Mouse (Mus musculus) limb, embryonic 10.5 days (tissue): ENCODE measurements around the gene Mrps11. TPM values are rescaled to one million over a fixed set of nuclear protein-coding genes. Genes with fewer than 3 reads are reported as not detected.

Source experiments
- DNase-seq: peaks from one replicate; pipeline ENCODE4 v3.0.0-alpha.2; 2017; ENCODE audit warnings: low spot score
- H3K27ac ChIP-seq: fragments of 300-500 bp; sonication (generic); 2 replicates; pipeline ENCODE4 v1.5.1; 2016; ENCODE audit warnings: mild to moderate bottlenecking
- H3K27me3 ChIP-seq: fragments of 300-500 bp; sonication (generic); 2 replicates; pipeline ENCODE4 v1.6.1; 2016; ENCODE audit warnings: low read depth, mild to moderate bottlenecking; ENCODE audit not compliant: poor library complexity, severe bottlenecking
- H3K36me3 ChIP-seq: fragments of 300-500 bp; sonication (generic); 2 replicates; pipeline ENCODE4 v1.6.1; 2016; ENCODE audit warnings: mild to moderate bottlenecking, moderate library complexity
- H3K4me1 ChIP-seq: fragments of 300-500 bp; sonication (generic); 2 replicates; pipeline ENCODE4 v1.6.1; 2016
- H3K4me3 ChIP-seq: fragments of 300-500 bp; sonication (generic); 2 replicates; pipeline ENCODE4 v1.5.1; 2016; ENCODE audit warnings: mild to moderate bottlenecking, moderate library complexity
- H3K9me3 ChIP-seq: fragments of 300-500 bp; sonication (generic); replicated peaks from 2 replicates; pipeline ENCODE4 v1.6.1; 2016; ENCODE audit warnings: mild to moderate bottlenecking
- WGBS: fragments of 180-500 bp; shearing (Covaris S2); methylation state at CpG from one replicate; pipeline ENCODE4 v1.1.7; 2016; 5-methylcytosine and 5-hydroxymethylcytosine counted together
- polyA plus RNA-seq: library from polyadenylated mRNA; unstranded; fragments of >200 nt; fragmentation: Nextera tagmentation; extraction: Ambion mirVana; gene quantifications from 2 replicates; pipeline ENCODE4 v1.2.1, GENCODE M21; 2016

Mrps11 gene
- polyA plus RNA-seq, 1 experiment from 2014 or later: 92.4 TPM

DNA sequence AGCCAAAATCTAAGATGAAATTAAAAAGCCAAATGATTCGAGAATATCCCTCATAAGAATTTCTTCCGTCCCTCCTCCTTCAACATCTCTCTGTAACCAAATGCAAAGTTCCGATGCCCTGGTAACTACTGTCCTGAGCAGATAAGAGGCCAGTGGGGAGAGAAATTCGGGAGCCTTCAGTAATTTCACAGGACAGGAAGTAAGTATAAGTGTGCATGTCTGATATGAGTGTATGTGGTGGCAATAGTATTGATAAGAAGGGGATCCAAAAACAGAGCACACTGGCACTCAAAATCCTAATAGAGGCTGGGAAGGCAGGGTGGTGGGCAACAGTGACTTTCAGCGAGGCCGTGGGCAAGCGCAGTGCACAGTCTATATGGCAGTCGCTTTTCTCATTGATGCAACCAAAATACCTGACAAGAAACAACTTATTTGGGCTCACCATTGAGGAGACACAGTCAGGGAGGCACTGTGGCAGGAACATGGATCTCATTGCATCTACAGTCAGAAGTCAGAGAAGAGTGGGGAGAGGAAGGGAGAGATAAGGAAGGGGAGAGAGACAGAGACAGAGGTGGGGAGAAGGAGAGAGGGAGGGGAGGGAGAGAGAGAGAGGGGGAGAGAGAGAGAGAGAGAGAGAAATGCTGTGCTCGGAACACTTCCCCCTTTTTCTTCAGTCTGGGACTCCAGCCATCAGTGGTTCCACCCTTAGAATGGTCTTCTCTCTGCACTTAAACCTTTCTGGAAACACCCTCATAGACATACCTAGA, 17.0 kb downstream of the Mrps11 start:
- Histone ChIP-seq H3K4me1 (no peaks in the 10 kb centered on the region), H3K27me3 (no peaks in the 10 kb centered on the region), H3K27ac (no peak overlapping the region), H3K4me3 (no peak overlapping the region), H3K9me3 (no peaks in the 10 kb centered on the region), H3K36me3 (no peaks in the 10 kb centered on the region)
- 85% methylated on average over 9 of the region's 9 CpGs for WGBS
- no peak for DNase-seq

DNA sequence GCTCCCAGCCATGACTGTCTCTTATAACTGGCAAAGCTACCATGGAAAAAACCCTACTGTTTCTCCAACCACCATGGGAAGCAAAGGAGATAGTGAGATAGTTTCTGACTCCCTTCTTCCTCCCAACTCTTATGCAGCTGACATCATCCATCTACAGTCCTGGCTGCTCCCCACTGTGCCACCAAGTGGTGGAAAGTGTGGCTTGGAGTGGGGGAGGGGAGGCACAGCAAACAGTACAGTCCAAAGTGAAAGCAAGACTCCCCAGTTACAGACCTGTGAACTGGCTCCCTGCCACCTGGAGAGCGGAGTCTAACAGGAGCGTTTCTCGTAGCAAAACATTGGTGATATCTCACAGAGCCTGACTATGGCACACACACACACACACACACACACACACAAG, 20.9 kb downstream of the Mrps11 start:
- DNase-seq: no peak
- H3K27me3 ChIP-seq: no peaks in the 10 kb centered on the region
- no peaks in the 10 kb centered on the region for H3K36me3 ChIP-seq
- 93% methylated on average over 3 of the region's 3 CpGs for WGBS
- H3K27ac ChIP-seq: no peak overlapping the region
- no peaks in the 10 kb centered on the region for H3K9me3 ChIP-seq
- no peaks in the 10 kb centered on the region for H3K4me1 ChIP-seq
- H3K4me3 ChIP-seq: no peak overlapping the region

DNA sequence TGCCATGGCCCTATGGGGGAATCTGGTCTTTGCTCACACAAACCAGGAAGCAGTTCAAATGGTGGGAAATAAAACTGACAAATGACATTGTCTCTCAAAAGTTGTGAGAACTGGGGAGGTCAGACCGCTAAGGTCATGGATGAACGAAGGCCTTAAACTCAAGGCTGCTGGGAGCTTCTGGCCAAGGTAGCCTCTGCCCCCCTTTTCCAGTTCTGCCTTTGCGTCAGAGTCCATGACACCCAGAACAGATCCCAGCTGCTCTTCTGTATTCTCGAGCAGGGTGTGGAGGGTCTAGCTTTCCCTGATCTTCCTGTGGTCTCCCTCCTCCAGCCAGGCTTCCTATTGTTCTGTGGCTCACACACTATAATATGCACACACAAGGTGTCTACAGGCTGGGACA, 24.3 kb downstream of the Mrps11 start:
- WGBS: 83% methylated on average over 4 of the region's 4 CpGs

DNA sequence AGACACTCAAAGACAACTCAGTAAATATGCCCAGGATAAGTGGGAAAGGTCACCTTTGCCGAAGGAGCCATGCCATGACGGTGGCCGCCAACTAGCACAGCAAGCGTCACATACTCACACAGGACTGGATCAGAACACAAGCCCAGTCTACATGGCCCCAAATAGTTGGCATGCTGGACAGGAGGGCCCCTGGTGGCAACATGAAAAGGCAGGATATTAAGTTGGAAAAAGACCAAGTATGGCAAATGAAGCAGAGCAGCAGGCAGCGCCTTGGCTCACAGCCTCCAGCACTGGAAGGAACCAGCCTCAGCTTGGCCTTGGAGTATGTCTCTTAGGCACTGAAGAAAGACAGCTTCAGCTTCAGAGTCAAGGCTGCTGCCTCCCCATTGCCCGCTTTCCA, 30.9 kb downstream of the Mrps11 start:
- Histone ChIP-seq H3K4me1 (0 out of 2 replicates have a peak, but pooled peaks cover 5% of the 10 kb centered on the region), H3K27ac (no peak overlapping the region), H3K9me3 (no peaks in the 10 kb centered on the region), H3K4me3 (no peak overlapping the region), H3K36me3 (no peaks in the 10 kb centered on the region), H3K27me3 (no peaks in the 10 kb centered on the region)
- WGBS: 94% methylated on average over 6 of the region's 6 CpGs
- DNase-seq: no peak

More for the DNA sequence above, 24.3 kb downstream of the Mrps11 start:
- Histone ChIP-seq H3K27ac (no peak overlapping the region), H3K4me3 (no peak overlapping the region), H3K9me3 (no peaks in the 10 kb centered on the region), H3K4me1 (no peaks in the 10 kb centered on the region), H3K27me3 (no peaks in the 10 kb centered on the region), H3K36me3 (no peaks in the 10 kb centered on the region)
- no peak for DNase-seq

DNA sequence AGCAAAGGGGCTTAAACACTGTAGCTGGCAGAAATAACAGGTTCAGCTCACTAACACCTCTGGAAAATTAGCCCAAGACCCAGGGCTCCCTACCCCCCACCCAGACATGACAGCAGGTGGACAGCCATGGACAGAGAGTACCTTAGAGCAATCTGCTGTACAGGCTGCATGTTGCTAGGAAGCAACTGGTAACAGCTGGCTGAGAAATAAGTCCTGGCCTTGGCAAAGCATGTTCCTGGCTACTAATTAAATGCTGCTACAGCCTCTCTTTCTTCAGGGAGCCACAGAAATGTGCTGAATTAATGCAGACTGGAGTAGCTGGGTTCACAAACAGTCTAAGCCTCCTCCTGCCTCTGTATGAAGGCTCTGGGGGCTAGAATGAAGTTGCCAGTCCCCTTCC, 31.8 kb downstream of the Mrps11 start:
- Histone ChIP-seq H3K27me3 (no peaks in the 10 kb centered on the region), H3K27ac (no peak overlapping the region), H3K9me3 (no peaks in the 10 kb centered on the region), H3K4me3 (no peak overlapping the region), H3K4me1 (0 out of 2 replicates have a peak, but pooled peaks cover 5% of the 10 kb centered on the region), H3K36me3 (no peaks in the 10 kb centered on the region)
- no peak for DNase-seq

DNA sequence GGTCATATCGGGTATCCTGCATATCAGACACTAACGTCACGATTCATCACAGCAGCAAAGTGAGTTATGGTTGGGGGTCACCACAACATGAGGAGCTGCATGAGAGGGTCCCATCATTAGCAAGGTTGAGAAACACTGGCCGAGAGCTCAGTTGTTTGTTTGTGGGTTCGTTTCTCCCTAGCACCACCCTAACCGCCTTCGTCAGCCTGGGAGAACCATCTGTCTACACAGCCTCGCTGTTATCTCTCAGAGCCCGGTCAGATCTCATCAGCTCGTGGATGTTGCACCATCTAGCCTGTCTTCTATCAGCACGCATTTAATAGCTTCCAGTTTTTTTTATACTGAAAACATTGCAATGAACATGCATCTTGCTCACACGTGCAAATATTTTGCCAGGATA, 35.4 kb downstream of the Mrps11 start:
- 84% methylated on average over 12 of the region's 12 CpGs for WGBS

DNA sequence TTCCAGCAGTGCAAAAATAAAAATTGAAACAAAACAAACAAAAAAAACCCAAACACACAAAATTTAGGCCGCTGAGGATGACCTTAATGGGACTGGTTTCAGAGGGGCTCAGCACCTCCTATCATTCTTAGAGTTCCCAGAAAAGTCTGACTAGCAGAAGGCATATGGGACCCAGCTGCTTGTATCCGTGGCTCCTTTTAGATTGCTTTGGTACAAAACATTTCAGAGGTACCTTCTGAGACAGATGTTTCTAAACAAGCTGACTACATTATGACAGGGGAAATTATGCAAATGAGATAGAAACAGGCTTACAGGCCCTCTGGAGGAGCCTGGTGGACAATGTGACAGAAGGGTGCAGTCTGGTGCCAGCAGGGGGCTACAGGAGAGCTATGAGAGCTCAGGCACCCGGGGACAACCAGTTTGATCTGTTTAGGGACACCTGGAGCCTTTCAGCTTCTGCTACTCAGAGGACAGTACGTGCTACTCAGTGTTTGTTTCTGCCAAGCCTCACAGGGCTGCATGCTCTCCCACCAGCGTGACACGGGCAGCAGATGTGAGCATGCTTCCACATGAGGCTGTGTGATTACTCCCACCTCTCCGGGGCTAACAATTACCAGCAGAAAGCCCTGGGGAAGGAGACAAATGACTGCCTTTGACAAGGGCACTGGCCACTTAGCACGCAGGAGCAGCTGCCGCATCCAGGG, 43.9 kb downstream of the Mrps11 start:
- Histone ChIP-seq H3K36me3 (peaks cover 65% of the 10 kb centered on the region), H3K4me1 (no peaks in the 10 kb centered on the region), H3K9me3 (no peaks in the 10 kb centered on the region), H3K4me3 (no peak overlapping the region), H3K27ac (no peak overlapping the region), H3K27me3 (no peaks in the 10 kb centered on the region)
- 38% methylated on average over 9 of the region's 9 CpGs for WGBS
- DNase-seq: no peak

More for the DNA sequence above, 35.4 kb downstream of the Mrps11 start:
- 0 out of 2 replicates have a peak, but pooled peaks cover 5% of the 10 kb centered on the region for H3K4me1 ChIP-seq
- no peak for DNase-seq
- no peak overlapping the region for H3K27ac ChIP-seq
- H3K36me3 ChIP-seq: peaks cover 6% of the 10 kb centered on the region
- H3K27me3 ChIP-seq: no peaks in the 10 kb centered on the region
- no peak overlapping the region for H3K4me3 ChIP-seq
- H3K9me3 ChIP-seq: no peaks in the 10 kb centered on the region

DNA sequence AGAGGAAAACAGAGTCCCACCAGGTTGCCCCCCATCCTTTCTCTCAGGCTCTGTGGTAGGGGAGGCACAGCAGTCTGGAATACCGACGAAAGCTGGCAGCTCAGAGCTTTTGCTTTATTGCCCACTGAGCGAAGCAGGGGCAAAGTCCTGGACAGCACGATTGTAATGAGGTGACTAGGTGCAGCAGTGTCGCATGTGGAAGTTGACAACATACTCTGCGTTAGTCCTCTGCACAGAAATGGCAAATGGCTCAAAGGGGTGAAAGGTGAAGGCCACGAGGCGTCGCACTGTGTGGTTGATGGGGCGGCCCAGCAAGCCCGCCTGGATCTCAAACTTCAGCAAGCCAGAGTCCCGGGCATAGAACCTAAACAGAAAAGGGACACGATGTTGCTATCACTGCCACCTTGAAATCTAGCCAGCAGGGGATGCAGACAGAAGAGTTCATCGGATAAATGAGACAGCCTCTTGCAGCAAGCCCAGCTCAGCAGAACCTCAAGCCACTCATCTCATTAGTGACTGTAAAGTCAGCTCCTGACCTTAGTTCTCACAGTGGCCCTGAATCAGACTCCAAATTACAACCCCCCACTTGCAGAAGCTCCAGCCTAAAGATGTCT, 44.9 kb downstream of the Mrps11 start:
- Histone ChIP-seq H3K4me1 (no peaks in the 10 kb centered on the region), H3K36me3 (peaks cover 65% of the 10 kb centered on the region), H3K4me3 (no peak overlapping the region), H3K27me3 (no peaks in the 10 kb centered on the region), H3K27ac (no peak overlapping the region), H3K9me3 (no peaks in the 10 kb centered on the region)
- DNase-seq: peak; percentile 27
- 75% methylated on average over 14 of the region's 14 CpGs for WGBS

DNA sequence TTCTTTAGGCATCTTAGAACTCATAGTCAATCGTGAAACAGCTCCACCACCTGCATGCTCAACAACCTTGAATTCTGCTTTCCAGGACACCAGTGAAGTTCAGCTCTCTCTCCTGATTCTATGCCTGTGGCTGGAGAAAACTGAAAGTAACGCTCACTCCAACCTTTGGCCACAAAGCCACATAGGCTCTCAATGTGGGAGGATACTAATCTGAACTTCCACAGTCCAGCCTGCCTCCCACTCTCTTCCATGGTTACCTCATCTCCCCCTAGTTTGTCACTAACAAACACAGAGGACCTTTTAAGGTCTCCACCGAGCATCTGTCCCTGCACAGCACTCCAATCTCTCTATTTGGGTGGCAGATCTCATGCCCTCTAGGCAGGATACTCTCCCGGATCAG, 52.7 kb downstream of the Mrps11 start:
- WGBS: 84% methylated on average over 4 of the region's 4 CpGs
- peaks cover 58% of the 10 kb centered on the region for H3K36me3 ChIP-seq
- no peak for DNase-seq
- H3K4me1 ChIP-seq: no peaks in the 10 kb centered on the region
- H3K9me3 ChIP-seq: no peaks in the 10 kb centered on the region
- H3K4me3 ChIP-seq: no peak overlapping the region
- no peak overlapping the region for H3K27ac ChIP-seq
- no peaks in the 10 kb centered on the region for H3K27me3 ChIP-seq

DNA sequence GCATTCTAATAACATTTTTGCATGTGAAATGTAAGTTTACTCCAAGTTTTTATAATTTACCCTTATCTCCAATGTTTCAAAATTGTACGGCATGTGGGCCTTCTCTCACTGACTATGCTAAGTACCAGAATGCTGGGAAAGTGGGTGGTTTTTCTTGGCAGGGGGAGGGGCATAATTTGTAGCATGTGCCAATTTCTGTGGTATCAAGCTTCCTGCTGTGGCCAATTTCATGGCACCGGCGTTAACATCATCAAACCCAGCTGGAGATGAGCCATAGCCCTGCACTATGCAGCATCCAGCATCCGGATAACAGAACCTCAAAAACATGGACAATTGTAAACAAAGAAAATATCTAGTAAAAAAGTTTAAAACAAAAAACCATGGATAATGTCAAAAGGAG, 54.3 kb downstream of the Mrps11 start:
- Histone ChIP-seq H3K36me3 (peaks cover 71% of the 10 kb centered on the region), H3K9me3 (no peaks in the 10 kb centered on the region), H3K27ac (no peak overlapping the region), H3K27me3 (no peaks in the 10 kb centered on the region), H3K4me1 (no peaks in the 10 kb centered on the region), H3K4me3 (no peak overlapping the region)
- 92% methylated on average over 4 of the region's 4 CpGs for whole genome bisulfite sequencing
- DNase-seq: no peak

DNA sequence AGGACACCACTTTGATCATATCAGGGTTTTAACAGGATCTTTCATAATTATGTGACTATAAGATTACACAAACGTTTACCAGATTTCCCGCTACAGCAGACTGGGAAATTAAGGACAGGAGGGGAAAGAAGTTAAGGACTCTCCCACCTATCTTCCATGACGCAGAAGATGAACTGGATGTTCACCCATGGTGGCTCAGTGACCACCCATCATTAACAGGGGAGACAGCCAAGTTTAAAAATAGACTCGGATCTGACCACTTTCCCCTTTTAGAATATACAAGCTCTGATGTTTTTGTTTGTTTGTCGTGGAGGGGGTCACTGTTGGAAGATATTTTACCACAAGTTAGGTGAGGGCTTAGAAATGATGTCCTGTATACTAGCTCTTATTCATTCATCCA, 58.7 kb downstream of the Mrps11 start:
- Histone ChIP-seq H3K36me3 (peaks cover 69% of the 10 kb centered on the region), H3K9me3 (no peaks in the 10 kb centered on the region), H3K27me3 (no peaks in the 10 kb centered on the region), H3K4me1 (peaks cover 8% of the 10 kb centered on the region), H3K4me3 (no peak overlapping the region), H3K27ac (no peak overlapping the region)
- WGBS: 86% methylated on average over 5 of the region's 5 CpGs
- DNase-seq: no peak
